Mouse (Mus musculus) ES-E14 (cell line): ENCODE results near the gene Spcs1.

Source experiments
- CHD2 ChIP-seq: IDR thresholded peaks from 2 replicates; pipeline ENCODE4 v1.6.1; 2014; ENCODE audit warnings: mild to moderate bottlenecking, low read depth, low read length, inconsistent platforms
- ZC3H11A ChIP-seq: IDR thresholded peaks from 2 replicates; pipeline ENCODE4 v1.6.1; 2012; ENCODE audit warnings: low read depth, mild to moderate bottlenecking, inconsistent platforms, low read length, borderline replicate concordance

DNA sequence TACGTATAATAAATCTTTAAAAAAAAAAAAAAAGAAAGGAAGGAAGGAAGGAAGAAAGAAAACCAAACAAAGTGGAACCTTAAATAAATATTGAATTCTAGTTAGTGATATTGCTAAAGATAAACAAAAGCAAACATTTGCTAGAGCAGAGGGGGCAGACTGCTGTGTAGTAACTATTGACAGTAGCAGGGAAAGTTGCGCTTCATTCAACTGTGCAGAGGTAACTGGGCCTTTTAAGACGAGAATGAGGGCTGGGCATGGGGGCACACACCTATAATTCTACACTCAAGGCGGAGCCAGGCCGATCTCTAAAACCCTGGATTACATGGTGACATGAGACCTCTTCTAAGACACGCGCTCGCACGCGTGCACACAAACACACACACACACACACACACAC lies 51.5 kb downstream of the Spcs1 start:
- TF ChIP-seq ZC3H11A (no peak), CHD2 (no peak)
